Mouse (Mus musculus) kidney, adult 2 months (tissue): Measurements from ENCODE around the gene Nek8.

Source experiments
- CTCF ChIP-seq: fragments of 200-500 bp; conservative IDR thresholded peaks from 2 replicates; pipeline ENCODE4 v1.5.1; 2011; ENCODE audit warnings: low read depth, mild to moderate bottlenecking, control low read depth, low read length, moderate library complexity, mixed read lengths; ENCODE audit not compliant: insufficient read depth, insufficient read length
- POLR2A ChIP-seq: fragments of 200-500 bp; IDR thresholded peaks from one replicate; pipeline ENCODE4 v1.6.1; 2011; ENCODE audit warnings: low read depth, low read length, control low read depth

- TF ChIP-seq CTCF (no peak), POLR2A (no peak)
Measured at GRCm38 (mm10) chr11:78159557-78159956, 16.9 kb downstream of the Nek8 start.
